Mouse (Mus musculus) neural tube, embryonic 11.5 days (tissue): ENCODE measurements around the gene Cavin3. TPM values are rescaled to one million over a fixed set of nuclear protein-coding genes. Genes with fewer than 3 reads are reported as not detected.

ENCODE experiments used
- ATAC-seq: fragments of 200-750 bp; cut with Nextera tagmentation; 2 replicates; pipeline ENCODE4 v1.8.0; 2017; ENCODE audit warnings: moderate number of reproducible peaks, mild to moderate bottlenecking, moderate TSS enrichment, moderate library complexity; ENCODE audit not compliant: insufficient read depth, low FRiP score, low TSS enrichment
- DNase-seq: peaks from one replicate; pipeline ENCODE4 v3.0.0-alpha.2; 2015; ENCODE audit warnings: low spot score
- H3K27ac ChIP-seq: fragments of 300-500 bp; sonication (generic); 2 replicates; pipeline ENCODE4 v1.5.1; 2014; ENCODE audit warnings: low read depth, mild to moderate bottlenecking, low read length
- H3K27me3 ChIP-seq: fragments of 300-500 bp; sonication (generic); 2 replicates; pipeline ENCODE4 v1.6.1; 2014; ENCODE audit warnings: mild to moderate bottlenecking, low read length, mixed read lengths; ENCODE audit not compliant: control insufficient read depth, insufficient read depth
- H3K36me3 ChIP-seq: fragments of 300-500 bp; sonication (generic); 2 replicates; pipeline ENCODE4 v1.6.1; 2014; ENCODE audit warnings: mild to moderate bottlenecking, low read length, moderate library complexity, mixed read lengths; ENCODE audit not compliant: control insufficient read depth, insufficient read depth
- H3K4me1 ChIP-seq: fragments of 300-500 bp; sonication (generic); 2 replicates; pipeline ENCODE4 v1.6.1; 2014; ENCODE audit warnings: low read length, mixed read lengths; ENCODE audit not compliant: control insufficient read depth, insufficient read depth
- H3K4me2 ChIP-seq: fragments of 300-500 bp; sonication (generic); 2 replicates; pipeline ENCODE4 v1.6.1; 2014; ENCODE audit warnings: low read depth, mild to moderate bottlenecking, moderate library complexity
- H3K4me3 ChIP-seq: fragments of 300-500 bp; sonication (generic); 2 replicates; pipeline ENCODE4 v1.5.1; 2014; ENCODE audit warnings: low read depth, low read length
- H3K9ac ChIP-seq: fragments of 300-500 bp; sonication (generic); 2 replicates; pipeline ENCODE4 v1.6.1; 2014; ENCODE audit warnings: mild to moderate bottlenecking, low read length
- H3K9me3 ChIP-seq: fragments of 300-500 bp; sonication (generic); 2 replicates; pipeline ENCODE4 v1.6.1; 2016; ENCODE audit warnings: low read length; ENCODE audit not compliant: control insufficient read depth
- WGBS: fragments of 180-500 bp; shearing (Covaris S2); extraction: QIAGEN DNeasy Blood & Tissue Kit; methylation state at CpG from one replicate; pipeline ENCODE4 v1.1.7; 2014; 5-methylcytosine and 5-hydroxymethylcytosine counted together
- polyA plus RNA-seq: library from polyadenylated mRNA; unstranded; fragments of >200 nt; fragmentation: Nextera tagmentation; extraction: Ambion mirVana; gene quantifications from 2 replicates; pipeline ENCODE4 v1.2.1, GENCODE M21; 2014

Cavin3 gene
- polyA plus RNA-seq, 1 experiment from 2014 or later: 23.0 TPM

- Histone ChIP-seq H3K9ac (no peak overlapping the region), H3K4me2 (no peak overlapping the region), H3K27ac (no peak overlapping the region), H3K36me3 (no peaks in the 10 kb centered on the region), H3K9me3 (no peaks in the 10 kb centered on the region), H3K4me3 (no peak overlapping the region), H3K4me1 (no peaks in the 10 kb centered on the region), H3K27me3 (no peaks in the 10 kb centered on the region)
- WGBS: 75% methylated on average over 4 of the region's 4 CpGs
- ATAC-seq: no peak
- DNase-seq: no peak
These were observed 40.7 kb downstream of the Cavin3 start for GRCm38 (mm10) chr7:105441426-105441825.

GRCm38 (mm10) chr7:105437979-105438772 lies 43.9 kb downstream of the Cavin3 start:
- no peak for DNase-seq
- H3K4me2 ChIP-seq: no peak overlapping the region
- H3K27ac ChIP-seq: no peak overlapping the region
- ATAC-seq: no peak
- H3K9me3 ChIP-seq: no peaks in the 10 kb centered on the region
- WGBS: 85% methylated on average over 7 of the region's 7 CpGs
- H3K36me3 ChIP-seq: no peaks in the 10 kb centered on the region
- no peak overlapping the region for H3K4me3 ChIP-seq
- H3K9ac ChIP-seq: no peak overlapping the region
- no peaks in the 10 kb centered on the region for H3K27me3 ChIP-seq
- H3K4me1 ChIP-seq: no peaks in the 10 kb centered on the region

DNA sequence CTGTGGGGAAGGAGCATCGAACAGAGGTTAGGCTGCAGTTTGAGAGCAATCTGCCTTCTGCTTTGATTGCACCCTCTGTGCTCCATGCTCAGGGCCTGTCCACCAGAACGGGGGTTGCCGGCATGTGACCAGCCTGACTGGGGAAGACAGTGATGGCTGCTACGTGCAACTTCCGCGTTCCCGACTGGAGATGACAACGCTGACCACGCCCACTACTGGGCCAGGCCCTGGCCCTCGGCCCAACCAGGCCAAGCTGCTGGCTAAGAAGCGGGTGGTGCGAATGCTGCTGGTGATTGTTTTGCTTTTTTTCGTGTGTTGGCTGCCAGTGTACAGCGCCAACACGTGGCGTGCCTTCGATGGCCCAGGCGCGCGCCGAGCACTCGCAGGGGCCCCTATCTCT lies 47.3 kb downstream of the Cavin3 start:
- Histone ChIP-seq H3K4me1 (no peaks in the 10 kb centered on the region), H3K9me3 (no peaks in the 10 kb centered on the region), H3K36me3 (no peaks in the 10 kb centered on the region), H3K27ac (no peak overlapping the region), H3K27me3 (no peaks in the 10 kb centered on the region), H3K9ac (no peak overlapping the region), H3K4me3 (no peak overlapping the region), H3K4me2 (no peak overlapping the region)
- 80% methylated on average over 22 of the region's 22 CpGs for WGBS
- ATAC-seq (no peak), DNase-seq (no peak)

GRCm38 (mm10) chr7:105433859-105434258 lies 48.2 kb downstream of the Cavin3 start:
- WGBS: 79% methylated on average over 17 of the region's 17 CpGs
- DNase-seq: no peak
- no peak for ATAC-seq
- no peaks in the 10 kb centered on the region for H3K36me3 ChIP-seq
- H3K4me3 ChIP-seq: no peak overlapping the region
- H3K4me2 ChIP-seq: no peak overlapping the region
- no peaks in the 10 kb centered on the region for H3K4me1 ChIP-seq
- H3K27ac ChIP-seq: no peak overlapping the region
- no peak overlapping the region for H3K9ac ChIP-seq
- no peaks in the 10 kb centered on the region for H3K9me3 ChIP-seq
- no peaks in the 10 kb centered on the region for H3K27me3 ChIP-seq

DNA sequence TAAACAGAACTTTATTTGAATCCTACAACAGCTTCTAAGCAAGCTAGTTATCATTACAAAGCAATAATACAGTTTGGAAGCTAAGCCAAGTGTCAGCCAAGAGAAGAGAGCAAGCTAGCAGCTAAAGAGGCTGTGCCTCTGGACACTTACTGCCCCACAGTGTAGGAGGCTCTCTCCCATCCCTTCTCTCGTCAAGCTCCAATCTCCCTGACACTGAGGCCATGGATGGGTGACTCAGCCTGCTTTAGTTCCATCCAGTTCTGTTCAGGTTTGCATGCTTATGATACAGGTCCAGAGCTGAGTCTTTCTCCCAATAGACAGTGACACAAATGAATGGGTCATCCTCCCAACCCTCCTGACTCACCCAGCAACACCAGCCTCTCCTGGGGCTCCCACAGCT lies 50.0 kb downstream of the Cavin3 start:
- Histone ChIP-seq H3K4me1 (no peaks in the 10 kb centered on the region), H3K9me3 (no peaks in the 10 kb centered on the region), H3K9ac (no peak overlapping the region), H3K27me3 (no peaks in the 10 kb centered on the region), H3K36me3 (no peaks in the 10 kb centered on the region), H3K4me3 (no peak overlapping the region), H3K4me2 (no peak overlapping the region), H3K27ac (no peak overlapping the region)
- WGBS: 58% methylated on average over 1 of the region's 1 CpGs
- no peak for DNase-seq
- no peak for ATAC-seq

Other genes with a start within 250 kb of the Cavin3 start
- gene Olfr688, start 194.2 kb downstream of the Cavin3 start, polyA plus RNA-seq: not detected in 2 replicates
- gene Olfr689, start 171.1 kb downstream of the Cavin3 start, polyA plus RNA-seq: not detected in 2 replicates
- gene Olfr690, start 148.2 kb downstream of the Cavin3 start, polyA plus RNA-seq: not detected in 2 replicates
- gene Olfr691, start 140.0 kb downstream of the Cavin3 start, polyA plus RNA-seq: not detected in 2 replicates
- gene Olfr692, start 114.1 kb downstream of the Cavin3 start, polyA plus RNA-seq: not detected in 2 replicates
- not detected in 2 replicates for gene Gm5901, start 107.3 kb downstream of the Cavin3 start, polyA plus RNA-seq
- 33.0 and 36.1 TPM in 2 replicates for gene Fam160a2, start 82.2 kb downstream of the Cavin3 start, polyA plus RNA-seq
- gene Cnga4, start 77.7 kb downstream of the Cavin3 start, polyA plus RNA-seq: not detected in 2 replicates
- gene Cckbr, start 56.6 kb downstream of the Cavin3 start, polyA plus RNA-seq: not detected in 2 replicates
- 47.3 and 53.7 TPM in 2 replicates for gene Smpd1, start 72.1 kb upstream of the Cavin3 start, polyA plus RNA-seq
- 115 and 128 TPM in 2 replicates for gene Apbb1, start 99.4 kb upstream of the Cavin3 start, polyA plus RNA-seq
- gene Hpx, start 117.8 kb upstream of the Cavin3 start, polyA plus RNA-seq: 0.37 TPM in 1 of 2 replicates, not detected in the other
- 35.7 and 36.9 TPM in 2 replicates for gene Trim3, start 151.3 kb upstream of the Cavin3 start, polyA plus RNA-seq
- 151 and 157 TPM in 2 replicates for gene Timm10b, start 157.8 kb upstream of the Cavin3 start, polyA plus RNA-seq
- gene Arfip2, start 158.1 kb upstream of the Cavin3 start, polyA plus RNA-seq: 75.7 and 82.7 TPM in 2 replicates
- gene Gm45799, start 158.3 kb upstream of the Cavin3 start, polyA plus RNA-seq: 5.6 and 18.3 TPM in 2 replicates
- gene Dnhd1, start 168.5 kb upstream of the Cavin3 start, polyA plus RNA-seq: 0.50 and 2.0 TPM in 2 replicates